Mouse (Mus musculus) liver, embryonic 13.5 days (tissue): ENCODE measurements at regions not wholly inside any gene's neighbourhood (a gene's known extent, or its start where the extent isn't known, plus 50 kb on each side); places are given as distances from the start of the nearest gene placed in this dataset.
"Not testable (repeated sequence)": the region's sequence is repeated elsewhere in the genome, so short reads cannot be mapped to it uniquely, and the experiment has no call there.

Experiments
- ATAC-seq: fragments of 200-750 bp; cut with Nextera tagmentation; 2 replicates; pipeline ENCODE4 v1.8.0; 2017; ENCODE audit warnings: low read depth, mild to moderate bottlenecking, moderate number of reproducible peaks, moderate library complexity
- DNase-seq: peaks from one replicate; pipeline ENCODE4 v3.0.0; 2022
- H3K27ac ChIP-seq: fragments of 300-500 bp; sonication (generic); 2 replicates; pipeline ENCODE4 v1.5.1; 2015; ENCODE audit warnings: moderate library complexity, mild to moderate bottlenecking, inconsistent platforms
- H3K27me3 ChIP-seq: fragments of 300-500 bp; sonication (generic); 2 replicates; pipeline ENCODE4 v1.6.1; 2015; ENCODE audit warnings: mild to moderate bottlenecking, inconsistent platforms
- H3K36me3 ChIP-seq: fragments of 300-500 bp; sonication (generic); 2 replicates; pipeline ENCODE4 v1.6.1; 2015; ENCODE audit warnings: mild to moderate bottlenecking, inconsistent platforms
- H3K4me1 ChIP-seq: fragments of 300-500 bp; sonication (generic); replicated peaks from 2 replicates; pipeline ENCODE4 v1.6.1; 2015; ENCODE audit warnings: inconsistent platforms
- H3K4me2 ChIP-seq: fragments of 300-500 bp; sonication (generic); 2 replicates; pipeline ENCODE4 v1.6.1; 2015; ENCODE audit warnings: inconsistent platforms, mild to moderate bottlenecking, moderate library complexity
- H3K4me3 ChIP-seq: fragments of 300-500 bp; sonication (generic); replicated peaks from 2 replicates; pipeline ENCODE4 v1.5.1; 2015; ENCODE audit warnings: mild to moderate bottlenecking, inconsistent platforms
- H3K9ac ChIP-seq: fragments of 300-500 bp; sonication (generic); 2 replicates; pipeline ENCODE4 v1.6.1; 2015; ENCODE audit warnings: mild to moderate bottlenecking, inconsistent platforms
- H3K9me3 ChIP-seq: fragments of 300-500 bp; sonication (generic); replicated peaks from 2 replicates; pipeline ENCODE4 v1.6.1; 2016; ENCODE audit warnings: inconsistent platforms
- WGBS: fragments of 180-500 bp; shearing (Covaris S2); methylation state at CpG from one replicate; pipeline ENCODE4 v1.1.7; 2015; ENCODE audit not compliant: insufficient replicate concordance; 5-methylcytosine and 5-hydroxymethylcytosine counted together

- not testable (repeated sequence) for H3K9me3 ChIP-seq, H3K9ac ChIP-seq, H3K27ac ChIP-seq, H3K27me3 ChIP-seq, H3K36me3 ChIP-seq, H3K4me1 ChIP-seq
- WGBS = 4% methylated on average over 34 of the region's 51 CpGs
- ATAC-seq (peak; percentile 98), DNase-seq (peak; percentile 22)
- Histone ChIP-seq H3K4me3 (peak overlapping the region; percentile 26), H3K4me2 (peak overlapping the region; percentile 52)
Observed at GRCm38 (mm10) chr4:146263038-146263685, 106.5 kb downstream of the Zfp600 start.

GRCm38 (mm10) chr4:146263790-146264189, 107.2 kb downstream of the Zfp600 start:
- WGBS = 53% methylated on average over 2 of the region's 5 CpGs
- ATAC-seq = 0 out of 2 replicates have a peak, but pooled peaks have one; percentile 58
- H3K4me3 ChIP-seq = not testable (repeated sequence)

DNA sequence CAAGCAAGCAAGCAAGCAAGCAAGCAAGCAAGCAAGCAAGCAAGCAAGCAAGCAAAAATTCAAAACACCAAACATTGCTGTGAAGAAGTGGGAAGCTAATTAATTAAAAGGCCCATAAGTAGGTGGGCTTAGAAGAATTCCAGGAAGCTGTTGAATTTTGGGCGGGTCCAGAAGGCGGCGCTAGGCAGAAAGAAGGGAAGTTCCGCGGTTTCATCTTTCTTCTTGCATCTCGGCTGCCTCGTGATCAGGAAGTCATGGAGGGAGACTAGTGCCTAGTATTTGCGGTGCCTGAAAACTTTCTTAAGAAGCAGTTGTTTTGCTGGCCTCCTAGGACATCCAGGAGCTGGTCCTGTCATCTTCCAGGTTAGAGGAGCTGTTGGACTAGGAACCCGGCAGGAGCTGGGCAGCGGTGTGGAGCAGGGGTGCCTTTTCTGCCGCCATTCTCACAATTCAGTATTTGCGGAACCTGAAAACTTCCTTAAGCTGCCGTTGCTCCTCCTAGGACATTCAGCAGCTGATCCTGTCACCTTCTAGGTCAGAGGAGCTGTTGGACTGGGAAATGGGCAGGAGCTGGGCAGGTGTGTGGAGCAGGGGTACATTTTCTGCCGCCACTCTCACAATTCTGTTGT, 113.6 kb downstream of the Zfp600 start:
- H3K27me3 ChIP-seq, H3K36me3 ChIP-seq, H3K4me1 ChIP-seq, H3K9me3 ChIP-seq, H3K27ac ChIP-seq, H3K4me3 ChIP-seq, H3K9ac ChIP-seq, DNase-seq, H3K4me2 ChIP-seq: not testable (repeated sequence)
- no CpG with 5 or more reads among the region's 14 CpGs for WGBS
- ATAC-seq = peak; percentile 59; the same call in 1 of the 2 replicates

More at GRCm38 (mm10) chr4:146263790-146264189, 107.2 kb downstream of the Zfp600 start:
- H3K4me2 ChIP-seq = peak overlapping the region; percentile 52; the same call in 1 of the 2 replicates
- not testable (repeated sequence) for H3K27me3 ChIP-seq, H3K27ac ChIP-seq, DNase-seq, H3K9ac ChIP-seq, H3K36me3 ChIP-seq, H3K4me1 ChIP-seq, H3K9me3 ChIP-seq
